Mouse (Mus musculus): ENCODE measurements around the gene Myoz1. TPM values are rescaled to one million over a fixed set of nuclear protein-coding genes. Genes with fewer than 3 reads are reported as not detected.

Myoz1 gene
- polyA plus RNA-seq, 1 experiment = not detected

DNA sequence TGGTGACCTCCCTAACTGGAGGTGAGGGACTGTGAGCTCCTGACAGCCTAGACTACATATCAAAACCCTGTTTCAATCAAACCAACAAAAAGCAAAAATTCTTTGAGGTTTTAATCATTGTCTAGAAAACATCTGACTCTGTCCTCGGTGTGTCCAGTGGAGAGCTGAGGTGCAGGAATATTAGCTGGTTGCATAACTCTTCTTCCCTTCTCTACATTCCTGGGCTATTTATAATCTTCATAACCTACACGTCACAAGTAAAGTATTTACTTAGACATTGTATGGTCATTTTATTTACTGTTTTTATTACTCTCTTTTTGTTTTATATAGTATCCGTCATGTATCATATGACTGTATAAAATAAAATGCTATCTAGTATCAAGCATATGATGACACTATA, 46.8 kb downstream of the Myoz1 start:
- Histone ChIP-seq H3K4me1 (ENCODE audit: control insufficient read depth, insufficient read depth, low read length) (peaks cover 9% of the 10 kb centered on the region; the same call in 1 of the 2 replicates), H3K27ac (ENCODE audit: insufficient read depth, low read length) (0 out of 2 replicates have a peak overlapping the region, but pooled peaks have one; percentile 60), H3K4me3 (ENCODE audit: insufficient read depth, low read length) (no peak overlapping the region)
- TF ChIP-seq POLR2A (IDR thresholded peaks at IDR 0.05; ENCODE audit: low read depth, low read length) (no peak), CTCF (IDR thresholded peaks at IDR 0.05; ENCODE audit: borderline replicate concordance, insufficient read depth, low read length) (no peak)

GRCm38 (mm10) chr14:20607396-20608126, 48.8 kb downstream of the Myoz1 start:
- H3K4me3 ChIP-seq (ENCODE audit: insufficient read depth, low read length) = no peak overlapping the region
- H3K27ac ChIP-seq (ENCODE audit: insufficient read depth, low read length) = no peak overlapping the region
- H3K4me1 ChIP-seq (ENCODE audit: control insufficient read depth, insufficient read depth, low read length) = peaks cover 9% of the 10 kb centered on the region; the same call in 1 of the 2 replicates
- no peak for TF ChIP-seq POLR2A (IDR thresholded peaks at IDR 0.05; ENCODE audit: low read depth, low read length)

DNA sequence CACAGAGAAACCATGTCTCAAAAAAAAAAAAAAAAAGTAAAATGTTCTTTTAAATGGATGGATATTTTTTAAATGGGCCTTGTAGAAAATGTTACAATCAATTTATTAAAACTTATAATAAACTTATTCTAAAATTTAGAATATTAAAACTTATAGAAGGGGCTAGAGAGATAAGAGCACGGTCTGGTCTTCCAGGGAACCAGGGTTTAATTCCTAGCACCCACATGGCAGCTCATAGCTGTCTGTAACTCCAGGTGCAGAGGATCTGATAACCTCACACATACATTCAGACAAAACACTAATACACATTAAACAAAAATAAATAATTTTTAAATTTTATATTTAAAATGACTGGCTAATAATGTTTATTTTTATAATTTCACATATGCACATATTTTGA, 55.1 kb downstream of the Myoz1 start:
- TF ChIP-seq CTCF (IDR thresholded peaks at IDR 0.05; ENCODE audit: borderline replicate concordance, insufficient read depth, low read length) = no peak
- TF ChIP-seq POLR2A (IDR thresholded peaks at IDR 0.05; ENCODE audit: low read depth, low read length) = no peak
- Histone ChIP-seq H3K4me3 (ENCODE audit: insufficient read depth, low read length) (no peak overlapping the region), H3K4me1 (ENCODE audit: control insufficient read depth, insufficient read depth, low read length) (no peaks in the 10 kb centered on the region), H3K27ac (ENCODE audit: insufficient read depth, low read length) (no peak overlapping the region)

DNA sequence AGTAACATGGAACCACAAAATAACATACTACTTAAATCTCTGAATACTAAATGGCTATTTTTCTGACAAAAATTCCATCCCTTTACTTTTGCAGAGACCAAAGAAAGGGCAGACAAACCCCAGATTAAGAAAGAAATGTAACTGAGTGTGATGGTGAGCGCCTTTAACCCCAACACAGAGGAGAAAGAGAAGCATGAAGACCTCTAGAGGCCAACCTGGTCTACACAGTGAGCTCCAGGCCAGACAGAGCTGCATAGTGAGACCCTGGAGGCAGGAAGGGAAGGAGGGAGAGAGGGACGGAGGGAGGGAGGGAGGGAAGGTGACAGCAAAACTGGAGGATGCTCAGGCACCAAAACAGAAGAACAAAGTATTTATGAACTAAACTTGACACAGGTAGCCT, 56.1 kb downstream of the Myoz1 start:
- no peak for TF ChIP-seq CTCF (IDR thresholded peaks at IDR 0.05; ENCODE audit: borderline replicate concordance, insufficient read depth, low read length)
- no peak for TF ChIP-seq POLR2A (IDR thresholded peaks at IDR 0.05; ENCODE audit: low read depth, low read length)
- no peak overlapping the region for H3K27ac ChIP-seq (ENCODE audit: insufficient read depth, low read length)
- H3K4me1 ChIP-seq (ENCODE audit: control insufficient read depth, insufficient read depth, low read length) = no peaks in the 10 kb centered on the region
- H3K4me3 ChIP-seq (ENCODE audit: insufficient read depth, low read length) = no peak overlapping the region

DNA sequence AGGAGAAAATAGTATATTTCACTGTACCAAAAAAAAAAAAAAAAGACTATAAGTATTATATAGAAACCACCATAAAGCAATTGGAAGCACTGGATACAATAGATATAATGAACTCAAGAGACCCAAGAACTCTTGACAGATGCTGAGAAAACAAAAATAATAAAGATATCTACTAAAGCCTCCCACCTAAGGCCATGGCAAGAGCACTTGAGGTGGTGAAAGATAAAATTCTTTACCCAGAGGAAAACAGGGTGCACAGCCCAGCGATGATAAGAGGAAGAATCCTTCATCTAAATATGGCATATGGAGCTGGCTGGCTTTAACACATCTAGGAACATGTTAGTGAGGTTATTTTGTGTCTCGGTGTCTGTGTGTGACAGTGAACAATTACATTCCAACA, 56.8 kb downstream of the Myoz1 start:
- no peak overlapping the region for H3K27ac ChIP-seq (ENCODE audit: insufficient read depth, low read length)
- no peak overlapping the region for H3K4me3 ChIP-seq (ENCODE audit: insufficient read depth, low read length)
- no peaks in the 10 kb centered on the region for H3K4me1 ChIP-seq (ENCODE audit: control insufficient read depth, insufficient read depth, low read length)
- TF ChIP-seq CTCF (IDR thresholded peaks at IDR 0.05; ENCODE audit: borderline replicate concordance, insufficient read depth, low read length) (no peak), POLR2A (IDR thresholded peaks at IDR 0.05; ENCODE audit: low read depth, low read length) (no peak)

Other genes with a start within 250 kb of the Myoz1 start
- 1.4 TPM in 1 of 2 replicates, not detected in the other for gene Cfap70, start 204.3 kb downstream of the Myoz1 start, polyA plus RNA-seq (2011; ENCODE audit: insufficient read length, low read depth, missing spikeins)
- gene Anxa7, start 176.4 kb downstream of the Myoz1 start, polyA plus RNA-seq (2011; ENCODE audit: insufficient read length, low read depth, missing spikeins) = 127 and 138 TPM in 2 replicates
- 1.2 TPM in 2 replicates for gene Mss51, start 159.6 kb downstream of the Myoz1 start, polyA plus RNA-seq (2011; ENCODE audit: insufficient read length, low read depth, missing spikeins)
- 80.3 and 93.9 TPM in 2 replicates for gene Ppp3cb, start 110.0 kb downstream of the Myoz1 start, polyA plus RNA-seq (2011; ENCODE audit: insufficient read length, low read depth, missing spikeins)
- 7.1 and 8.4 TPM in 2 replicates for gene Usp54, start 15.5 kb downstream of the Myoz1 start, polyA plus RNA-seq (2011; ENCODE audit: insufficient read length, low read depth, missing spikeins)
- 0.33 TPM in 1 of 2 replicates, not detected in the other for gene Synpo2l, start 11.8 kb upstream of the Myoz1 start, polyA plus RNA-seq (2011; ENCODE audit: insufficient read length, low read depth, missing spikeins)
- 85.1 and 91.8 TPM in 2 replicates for gene Sec24c, start 17.8 kb upstream of the Myoz1 start, polyA plus RNA-seq (2011; ENCODE audit: insufficient read length, low read depth, missing spikeins)
- 14.5 and 24.4 TPM in 2 replicates for gene Fut11, start 38.4 kb upstream of the Myoz1 start, polyA plus RNA-seq (2011; ENCODE audit: insufficient read length, low read depth, missing spikeins)
- gene Chchd1, start 46.5 kb upstream of the Myoz1 start, polyA plus RNA-seq (2011; ENCODE audit: insufficient read length, low read depth, missing spikeins) = 99.8 and 109 TPM in 2 replicates
- gene Zswim8, start 51.0 kb upstream of the Myoz1 start, polyA plus RNA-seq (2011; ENCODE audit: insufficient read length, low read depth, missing spikeins) = 125 and 130 TPM in 2 replicates
- gene Ndst2, start 78.0 kb upstream of the Myoz1 start, polyA plus RNA-seq (2011; ENCODE audit: insufficient read length, low read depth, missing spikeins) = 27.3 and 32.0 TPM in 2 replicates
- 105 and 138 TPM in 2 replicates for gene Camk2g, start 137.5 kb upstream of the Myoz1 start, polyA plus RNA-seq (2011; ENCODE audit: insufficient read length, low read depth, missing spikeins)
- 75.9 and 142 TPM in 2 replicates for gene Plau, start 180.1 kb upstream of the Myoz1 start, polyA plus RNA-seq (2011; ENCODE audit: insufficient read length, low read depth, missing spikeins)